Mouse (Mus musculus): ENCODE measurements around the gene Eaf1. TPM values are rescaled to one million over a fixed set of nuclear protein-coding genes. Genes with fewer than 3 reads are reported as not detected.

Gene Eaf1
- polyA plus RNA-seq, 1 experiment from 2014 or later = 14.7 TPM

GRCm38 (mm10) chr14:31496241-31496646 lies 2.0 kb downstream of the Eaf1 start:
- H3K27ac ChIP-seq (ENCODE audit: low read length) = no peak overlapping the region
- no peak for ATAC-seq (replicated peaks; ENCODE audit: extremely low read depth, insufficient read depth, low FRiP score)
- H3K9me3 ChIP-seq (replicated peaks; ENCODE audit: control insufficient read depth, low read length) = no peaks in the 10 kb centered on the region

GRCm38 (mm10) chr14:31499526-31499925 lies 5.3 kb downstream of the Eaf1 start:
- ATAC-seq (replicated peaks; ENCODE audit: extremely low read depth, insufficient read depth, low FRiP score) = no peak
- H3K27ac ChIP-seq (ENCODE audit: low read length) = no peak overlapping the region
- H3K4me1 ChIP-seq (ENCODE audit: control insufficient read depth, insufficient read depth, low read length) = peaks cover 23% of the 10 kb centered on the region
- WGBS = 87% methylated on average over 1 of the region's 1 CpGs
- no peaks in the 10 kb centered on the region for H3K27me3 ChIP-seq (ENCODE audit: control insufficient read depth, insufficient read depth, low read length)
- no peak overlapping the region for H3K9ac ChIP-seq (ENCODE audit: low read length)
- H3K4me2 ChIP-seq (ENCODE audit: low read depth, low read length) = no peak overlapping the region
- peaks cover 38% of the 10 kb centered on the region for H3K36me3 ChIP-seq (ENCODE audit: control insufficient read depth, insufficient read depth)
- no peaks in the 10 kb centered on the region for H3K9me3 ChIP-seq (replicated peaks; ENCODE audit: control insufficient read depth, low read length)
- H3K4me3 ChIP-seq (ENCODE audit: low read length) = no peak overlapping the region

More at GRCm38 (mm10) chr14:31496241-31496646, 2.0 kb downstream of the Eaf1 start:
- peak overlapping the region; percentile 97 for H3K4me3 ChIP-seq (ENCODE audit: low read length)
- no peaks in the 10 kb centered on the region for H3K27me3 ChIP-seq (ENCODE audit: control insufficient read depth, insufficient read depth, low read length)
- WGBS = 41% methylated on average over 7 of the region's 7 CpGs
- H3K4me2 ChIP-seq (ENCODE audit: low read depth, low read length) = peak overlapping the region; percentile 69
- peaks cover 22% of the 10 kb centered on the region for H3K36me3 ChIP-seq (ENCODE audit: control insufficient read depth, insufficient read depth)
- H3K4me1 ChIP-seq (ENCODE audit: control insufficient read depth, insufficient read depth, low read length) = peaks cover 32% of the 10 kb centered on the region
- peak overlapping the region; percentile 95 for H3K9ac ChIP-seq (ENCODE audit: low read length)

GRCm38 (mm10) chr14:31503406-31503805 lies 9.2 kb downstream of the Eaf1 start:
- Histone ChIP-seq H3K4me3 (ENCODE audit: low read length) (no peak overlapping the region), H3K27ac (ENCODE audit: low read length) (no peak overlapping the region), H3K9ac (ENCODE audit: low read length) (no peak overlapping the region), H3K9me3 (replicated peaks; ENCODE audit: control insufficient read depth, low read length) (no peaks in the 10 kb centered on the region), H3K4me1 (ENCODE audit: control insufficient read depth, insufficient read depth, low read length) (0 out of 2 replicates have a peak, but pooled peaks cover 3% of the 10 kb centered on the region), H3K4me2 (ENCODE audit: low read depth, low read length) (no peak overlapping the region), H3K27me3 (ENCODE audit: control insufficient read depth, insufficient read depth, low read length) (no peaks in the 10 kb centered on the region), H3K36me3 (ENCODE audit: control insufficient read depth, insufficient read depth) (peaks cover 72% of the 10 kb centered on the region)
- WGBS = 86% methylated on average over 13 of the region's 13 CpGs
- no peak for ATAC-seq (replicated peaks; ENCODE audit: extremely low read depth, insufficient read depth, low FRiP score)

GRCm38 (mm10) chr14:31506456-31506855 lies 12.3 kb downstream of the Eaf1 start:
- H3K4me2 ChIP-seq (ENCODE audit: low read depth, low read length) = no peak overlapping the region
- no peaks in the 10 kb centered on the region for H3K27me3 ChIP-seq (ENCODE audit: control insufficient read depth, insufficient read depth, low read length)
- no peaks in the 10 kb centered on the region for H3K9me3 ChIP-seq (replicated peaks; ENCODE audit: control insufficient read depth, low read length)
- WGBS = 92% methylated on average over 6 of the region's 6 CpGs
- ATAC-seq (replicated peaks; ENCODE audit: extremely low read depth, insufficient read depth, low FRiP score) = no peak
- no peak overlapping the region for H3K9ac ChIP-seq (ENCODE audit: low read length)
- H3K27ac ChIP-seq (ENCODE audit: low read length) = no peak overlapping the region
- peaks cover 67% of the 10 kb centered on the region for H3K36me3 ChIP-seq (ENCODE audit: control insufficient read depth, insufficient read depth)
- H3K4me3 ChIP-seq (ENCODE audit: low read length) = no peak overlapping the region
- H3K4me1 ChIP-seq (ENCODE audit: control insufficient read depth, insufficient read depth, low read length) = peaks cover 3% of the 10 kb centered on the region; the same call in 1 of the 2 replicates

GRCm38 (mm10) chr14:31509911-31510310 lies 15.7 kb downstream of the Eaf1 start:
- 98% methylated on average over 2 of the region's 2 CpGs for WGBS

GRCm38 (mm10) chr14:31510322-31510721 lies 16.1 kb downstream of the Eaf1 start:
- Histone ChIP-seq H3K27ac (ENCODE audit: low read length) (no peak overlapping the region), H3K27me3 (ENCODE audit: control insufficient read depth, insufficient read depth, low read length) (no peaks in the 10 kb centered on the region), H3K9me3 (replicated peaks; ENCODE audit: control insufficient read depth, low read length) (0 out of 2 replicates have a peak, but pooled peaks cover 2% of the 10 kb centered on the region), H3K4me1 (ENCODE audit: control insufficient read depth, insufficient read depth, low read length) (no peaks in the 10 kb centered on the region; the same call in 1 of the 2 replicates), H3K9ac (ENCODE audit: low read length) (no peak overlapping the region), H3K36me3 (ENCODE audit: control insufficient read depth, insufficient read depth) (peaks cover 34% of the 10 kb centered on the region), H3K4me3 (ENCODE audit: low read length) (no peak overlapping the region), H3K4me2 (ENCODE audit: low read depth, low read length) (no peak overlapping the region)
- ATAC-seq (replicated peaks; ENCODE audit: extremely low read depth, insufficient read depth, low FRiP score) = no peak
- WGBS = 89% methylated on average over 3 of the region's 3 CpGs

More at GRCm38 (mm10) chr14:31509911-31510310, 15.7 kb downstream of the Eaf1 start:
- no peak for ATAC-seq (replicated peaks; ENCODE audit: extremely low read depth, insufficient read depth, low FRiP score)
- Histone ChIP-seq H3K9me3 (replicated peaks; ENCODE audit: control insufficient read depth, low read length) (0 out of 2 replicates have a peak, but pooled peaks cover 2% of the 10 kb centered on the region), H3K36me3 (ENCODE audit: control insufficient read depth, insufficient read depth) (peaks cover 38% of the 10 kb centered on the region), H3K27ac (ENCODE audit: low read length) (no peak overlapping the region), H3K9ac (ENCODE audit: low read length) (no peak overlapping the region), H3K4me1 (ENCODE audit: control insufficient read depth, insufficient read depth, low read length) (no peaks in the 10 kb centered on the region; the same call in 1 of the 2 replicates), H3K4me2 (ENCODE audit: low read depth, low read length) (no peak overlapping the region), H3K27me3 (ENCODE audit: control insufficient read depth, insufficient read depth, low read length) (no peaks in the 10 kb centered on the region), H3K4me3 (ENCODE audit: low read length) (no peak overlapping the region)

- no peaks in the 10 kb centered on the region for H3K27me3 ChIP-seq (ENCODE audit: control insufficient read depth, insufficient read depth, low read length)
- H3K9ac ChIP-seq (ENCODE audit: low read length) = no peak overlapping the region
- ATAC-seq (replicated peaks; ENCODE audit: extremely low read depth, insufficient read depth, low FRiP score) = no peak
- no peak overlapping the region for H3K27ac ChIP-seq (ENCODE audit: low read length)
- no peak overlapping the region for H3K4me3 ChIP-seq (ENCODE audit: low read length)
- 88% methylated on average over 2 of the region's 2 CpGs for WGBS
- no peaks in the 10 kb centered on the region for H3K4me1 ChIP-seq (ENCODE audit: control insufficient read depth, insufficient read depth, low read length)
- no peaks in the 10 kb centered on the region for H3K36me3 ChIP-seq (ENCODE audit: control insufficient read depth, insufficient read depth)
- H3K9me3 ChIP-seq (replicated peaks; ENCODE audit: control insufficient read depth, low read length) = 0 out of 2 replicates have a peak, but pooled peaks cover 2% of the 10 kb centered on the region
- no peak overlapping the region for H3K4me2 ChIP-seq (ENCODE audit: low read depth, low read length)
These were observed 21.7 kb downstream of the Eaf1 start for GRCm38 (mm10) chr14:31515895-31516294.

GRCm38 (mm10) chr14:31519165-31519564 lies 25.0 kb downstream of the Eaf1 start:
- H3K27ac ChIP-seq (ENCODE audit: low read length) = no peak overlapping the region
- 0 out of 2 replicates have a peak, but pooled peaks cover under 1% of the 10 kb centered on the region for H3K9me3 ChIP-seq (replicated peaks; ENCODE audit: control insufficient read depth, low read length)
- no peak overlapping the region for H3K4me2 ChIP-seq (ENCODE audit: low read depth, low read length)
- no peak overlapping the region for H3K9ac ChIP-seq (ENCODE audit: low read length)
- 21% methylated on average over 3 of the region's 3 CpGs for WGBS
- 0 out of 2 replicates have a peak, but pooled peaks cover 2% of the 10 kb centered on the region for H3K36me3 ChIP-seq (ENCODE audit: control insufficient read depth, insufficient read depth)
- H3K4me3 ChIP-seq (ENCODE audit: low read length) = no peak overlapping the region
- no peaks in the 10 kb centered on the region for H3K27me3 ChIP-seq (ENCODE audit: control insufficient read depth, insufficient read depth, low read length)
- ATAC-seq (replicated peaks; ENCODE audit: extremely low read depth, insufficient read depth, low FRiP score) = no peak; the same call in 1 of the 2 replicates
- H3K4me1 ChIP-seq (ENCODE audit: control insufficient read depth, insufficient read depth, low read length) = no peaks in the 10 kb centered on the region

GRCm38 (mm10) chr14:31521318-31521717 lies 27.1 kb downstream of the Eaf1 start:
- Histone ChIP-seq H3K9ac (ENCODE audit: low read length) (no peak overlapping the region), H3K36me3 (ENCODE audit: control insufficient read depth, insufficient read depth) (0 out of 2 replicates have a peak, but pooled peaks cover 5% of the 10 kb centered on the region), H3K4me2 (ENCODE audit: low read depth, low read length) (no peak overlapping the region), H3K4me1 (ENCODE audit: control insufficient read depth, insufficient read depth, low read length) (no peaks in the 10 kb centered on the region), H3K4me3 (ENCODE audit: low read length) (no peak overlapping the region), H3K27ac (ENCODE audit: low read length) (no peak overlapping the region), H3K9me3 (replicated peaks; ENCODE audit: control insufficient read depth, low read length) (no peaks in the 10 kb centered on the region), H3K27me3 (ENCODE audit: control insufficient read depth, insufficient read depth, low read length) (no peaks in the 10 kb centered on the region)
- whole genome bisulfite sequencing = 60% methylated on average over 2 of the region's 2 CpGs
- ATAC-seq (replicated peaks; ENCODE audit: extremely low read depth, insufficient read depth, low FRiP score) = no peak

All from heart, embryonic 16.5 days (tissue).